Mouse (Mus musculus): ENCODE measurements around the gene Card9. TPM values are rescaled to one million over a fixed set of nuclear protein-coding genes. Genes with fewer than 3 reads are reported as not detected.

Card9 gene
- total RNA-seq, 2 experiments from 2014 or later, result 0.72 to 3.2 TPM

DNA sequence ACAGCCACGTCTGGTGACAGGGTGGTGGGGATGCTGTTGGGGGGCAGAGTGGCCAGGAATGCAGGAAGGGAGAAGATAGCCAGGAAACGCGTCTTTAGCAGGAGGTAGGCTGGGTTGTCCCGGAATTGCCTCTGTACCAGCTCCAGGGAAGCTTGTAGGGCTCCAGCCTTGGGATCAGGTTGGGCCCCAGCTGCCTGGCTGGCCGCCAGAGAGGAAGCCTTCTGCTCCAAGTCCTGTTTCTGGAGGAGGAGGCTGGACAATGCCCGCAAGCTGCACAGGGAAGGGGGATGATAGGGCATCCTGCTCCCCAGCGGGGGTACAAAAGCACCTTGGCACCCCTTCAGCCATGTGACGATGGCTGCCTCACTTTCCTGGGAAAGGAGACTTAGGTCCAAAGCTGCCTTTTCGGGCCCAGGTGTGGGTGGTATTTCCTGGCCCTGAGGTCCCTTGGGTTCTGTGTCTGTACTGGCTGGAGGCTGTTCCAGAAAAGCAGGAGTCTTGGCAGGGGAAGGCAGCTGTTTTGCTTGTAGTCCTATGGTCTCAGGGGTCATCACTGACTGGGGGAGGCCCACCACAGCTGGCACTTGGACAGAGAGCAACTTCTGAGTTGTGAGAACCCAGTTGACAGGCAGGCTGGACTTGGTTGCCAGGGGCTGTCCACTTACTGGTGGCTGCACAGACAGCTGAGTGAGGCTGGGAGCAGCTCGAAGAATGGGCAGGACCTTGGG, 4.2 kb upstream of the Card9 start:
- ATAC-seq (replicated peaks; ENCODE audit: low FRiP score, low TSS enrichment, poor library complexity, severe bottlenecking), result no peak

DNA sequence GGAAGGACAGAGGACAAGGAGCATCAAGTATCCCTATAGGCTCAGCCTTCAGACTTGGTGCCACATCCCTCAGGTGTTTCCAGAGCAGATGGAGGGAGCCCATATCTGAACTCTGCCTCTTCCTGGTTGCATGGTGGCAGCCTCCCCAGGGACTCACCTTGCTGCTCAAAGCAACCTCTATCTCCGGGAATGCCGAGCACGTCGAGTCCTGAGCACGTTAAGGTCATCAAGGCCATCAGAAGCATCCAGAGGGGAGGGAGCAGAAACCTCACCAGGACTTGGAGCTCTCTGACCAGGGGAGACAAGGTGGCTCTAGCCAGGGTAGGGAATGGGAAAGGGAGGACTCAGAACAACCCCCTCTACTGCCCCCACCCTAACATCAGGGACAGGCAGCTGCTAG, 2.8 kb upstream of the Card9 start:
- no peak for ATAC-seq (replicated peaks; ENCODE audit: low FRiP score, low TSS enrichment, poor library complexity, severe bottlenecking)

DNA sequence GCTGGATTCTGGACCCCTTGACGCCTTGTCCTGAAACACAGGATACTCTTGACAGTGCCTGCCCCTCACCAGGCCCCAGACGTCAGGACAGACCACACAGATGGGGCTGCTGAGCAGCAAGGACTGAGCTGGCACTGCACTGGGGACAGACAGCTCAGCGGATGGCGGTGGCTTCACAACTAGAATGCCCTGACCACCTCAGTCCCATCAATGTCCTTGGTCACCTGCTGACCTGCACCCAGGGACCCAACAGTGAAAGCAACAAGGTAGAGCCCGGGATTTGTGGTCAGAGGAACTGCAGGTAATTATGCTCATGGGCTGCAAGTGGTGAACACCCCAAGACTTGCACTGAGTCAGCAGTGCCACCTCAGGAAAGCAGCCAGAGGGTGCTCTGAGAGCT, 2.3 kb upstream of the Card9 start:
- ATAC-seq (replicated peaks; ENCODE audit: low FRiP score, low TSS enrichment, poor library complexity, severe bottlenecking), result no peak

DNA sequence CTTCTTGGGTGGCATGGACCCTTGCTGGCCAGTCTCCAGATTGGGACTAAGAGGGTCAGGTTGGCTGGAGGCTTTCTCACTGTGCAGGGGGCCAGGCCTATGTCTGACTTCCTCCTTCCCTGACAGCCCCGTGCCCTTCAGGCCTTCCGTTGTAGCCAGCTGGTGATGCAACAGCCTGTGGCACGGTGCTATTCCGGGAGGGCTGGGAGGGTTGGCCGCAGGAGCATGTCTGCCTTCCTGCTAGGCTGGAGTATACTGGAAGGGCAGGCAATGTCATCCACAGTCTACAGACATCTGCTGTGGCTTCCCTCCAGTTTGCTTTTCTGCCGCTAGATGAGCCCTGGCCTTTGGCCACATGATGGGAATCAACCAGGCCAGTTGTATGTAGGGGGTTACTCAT, 735 bp downstream of the Card9 start:
- ATAC-seq (replicated peaks; ENCODE audit: low FRiP score, low TSS enrichment, poor library complexity, severe bottlenecking), result no peak

DNA sequence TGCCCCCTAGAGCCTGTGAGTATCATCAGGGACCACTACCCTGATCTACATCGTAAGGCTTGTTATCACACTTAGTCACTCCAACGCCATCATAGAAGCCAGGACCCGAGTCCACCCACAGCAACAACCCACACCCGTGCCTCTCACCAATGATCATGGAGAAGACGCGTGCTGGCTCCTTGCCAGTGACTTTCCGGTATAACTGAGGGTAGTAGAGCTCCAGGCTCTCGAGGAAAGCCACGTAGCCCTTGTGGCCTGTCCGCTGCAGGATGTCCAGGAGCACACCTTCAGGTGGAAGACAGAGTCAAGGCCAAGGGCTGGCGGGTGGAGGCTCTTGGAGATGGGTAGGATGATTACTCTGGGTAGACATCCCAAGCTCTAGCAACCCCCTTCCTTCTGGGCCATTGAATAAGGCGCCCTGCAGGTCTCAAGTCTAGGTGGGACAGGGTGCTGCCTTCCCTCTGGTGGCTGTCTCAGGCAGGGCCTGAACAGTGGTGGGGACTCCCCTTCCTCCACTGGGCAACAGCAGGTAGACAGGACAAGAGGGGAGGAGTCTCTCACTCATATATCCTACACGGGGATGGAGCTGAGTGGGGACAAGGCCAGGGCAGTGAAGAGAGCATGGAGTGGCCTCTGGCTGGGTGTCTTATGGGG, 1.9 kb downstream of the Card9 start:
- no peak for ATAC-seq (replicated peaks; ENCODE audit: low FRiP score, low TSS enrichment, poor library complexity, severe bottlenecking)

DNA sequence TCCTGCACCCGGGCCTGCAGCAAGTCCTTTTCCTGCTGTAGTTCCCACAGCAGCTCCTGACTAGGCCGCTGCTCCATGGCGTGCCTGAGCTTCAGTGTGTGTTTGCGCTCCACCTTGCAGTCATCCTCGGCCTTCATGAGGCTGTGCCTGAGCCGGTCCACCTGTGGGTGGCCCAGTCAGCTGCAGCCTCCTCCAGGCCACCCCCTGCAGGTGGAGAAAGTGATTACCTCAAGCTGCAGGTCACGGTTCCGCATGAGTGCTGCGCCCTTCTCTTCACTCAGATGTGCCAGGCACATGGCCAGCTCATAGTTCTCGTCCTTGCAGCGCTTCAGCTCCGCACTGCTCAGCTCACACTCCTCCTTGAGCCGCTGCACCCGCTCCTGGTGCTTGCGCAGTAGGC, 3.2 kb downstream of the Card9 start:
- no peak for ATAC-seq (replicated peaks; ENCODE audit: low FRiP score, low TSS enrichment, poor library complexity, severe bottlenecking)

DNA sequence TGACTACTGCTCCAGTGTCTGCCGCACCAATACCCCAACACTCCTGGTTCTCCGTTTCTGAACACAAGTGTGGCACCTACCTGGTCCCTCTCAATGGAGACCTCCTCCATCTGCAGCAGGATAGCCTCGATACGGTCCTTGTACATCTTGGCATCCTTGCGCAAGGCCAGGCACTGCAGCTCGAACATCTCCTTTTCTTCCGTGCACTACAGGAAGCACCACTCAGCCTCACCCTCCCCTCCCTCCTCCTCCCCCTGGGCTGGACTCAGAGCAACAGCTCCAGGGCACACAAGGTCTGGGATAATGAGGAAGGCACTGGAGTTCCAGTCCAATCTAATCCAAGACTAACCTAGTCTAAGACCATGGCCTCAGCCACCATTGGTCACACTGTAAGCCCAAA, 4.0 kb downstream of the Card9 start:
- no peak for ATAC-seq (replicated peaks; ENCODE audit: low FRiP score, low TSS enrichment, poor library complexity, severe bottlenecking)

DNA sequence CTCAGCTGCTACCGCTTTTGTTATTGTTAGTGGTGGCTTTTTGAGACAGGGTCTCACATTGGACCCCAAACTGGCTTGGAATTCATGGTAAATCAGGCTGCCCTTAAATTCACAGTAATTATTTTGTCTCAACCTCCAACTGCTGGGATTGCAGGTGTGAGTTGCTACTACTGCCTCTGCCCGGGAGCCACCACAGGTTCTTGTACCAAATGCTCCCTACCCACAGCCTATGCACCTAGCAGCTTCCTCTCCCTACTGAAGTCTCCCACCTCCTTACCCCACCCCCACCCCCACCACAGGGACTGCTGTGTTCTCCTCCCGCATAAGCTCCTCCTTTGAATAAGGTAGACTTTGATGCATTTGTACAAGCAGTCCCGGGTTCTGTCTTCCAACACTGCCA, 4.5 kb downstream of the Card9 start:
- ATAC-seq (replicated peaks; ENCODE audit: low FRiP score, low TSS enrichment, poor library complexity, severe bottlenecking), result no peak

DNA sequence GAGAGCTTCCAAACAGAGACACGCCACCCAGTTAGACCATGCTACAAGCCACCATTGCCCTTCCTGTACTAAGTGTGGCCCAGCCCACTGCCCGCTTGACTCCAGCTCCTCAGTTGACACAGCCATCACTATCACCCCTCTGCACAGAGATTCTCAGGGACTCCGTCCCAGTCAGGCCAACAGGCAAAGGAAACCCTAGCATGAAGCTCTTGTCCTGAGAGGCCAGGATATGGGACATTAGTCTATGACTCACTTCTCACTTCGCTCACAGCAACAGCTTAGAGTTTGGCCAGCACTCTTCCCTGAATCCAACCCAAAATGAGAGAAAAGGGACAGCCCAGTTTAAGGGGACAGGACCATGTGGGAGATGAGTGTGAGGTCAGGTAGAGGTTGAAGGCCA, 6.3 kb downstream of the Card9 start:
- ATAC-seq (replicated peaks; ENCODE audit: low FRiP score, low TSS enrichment, poor library complexity, severe bottlenecking), result no peak

DNA sequence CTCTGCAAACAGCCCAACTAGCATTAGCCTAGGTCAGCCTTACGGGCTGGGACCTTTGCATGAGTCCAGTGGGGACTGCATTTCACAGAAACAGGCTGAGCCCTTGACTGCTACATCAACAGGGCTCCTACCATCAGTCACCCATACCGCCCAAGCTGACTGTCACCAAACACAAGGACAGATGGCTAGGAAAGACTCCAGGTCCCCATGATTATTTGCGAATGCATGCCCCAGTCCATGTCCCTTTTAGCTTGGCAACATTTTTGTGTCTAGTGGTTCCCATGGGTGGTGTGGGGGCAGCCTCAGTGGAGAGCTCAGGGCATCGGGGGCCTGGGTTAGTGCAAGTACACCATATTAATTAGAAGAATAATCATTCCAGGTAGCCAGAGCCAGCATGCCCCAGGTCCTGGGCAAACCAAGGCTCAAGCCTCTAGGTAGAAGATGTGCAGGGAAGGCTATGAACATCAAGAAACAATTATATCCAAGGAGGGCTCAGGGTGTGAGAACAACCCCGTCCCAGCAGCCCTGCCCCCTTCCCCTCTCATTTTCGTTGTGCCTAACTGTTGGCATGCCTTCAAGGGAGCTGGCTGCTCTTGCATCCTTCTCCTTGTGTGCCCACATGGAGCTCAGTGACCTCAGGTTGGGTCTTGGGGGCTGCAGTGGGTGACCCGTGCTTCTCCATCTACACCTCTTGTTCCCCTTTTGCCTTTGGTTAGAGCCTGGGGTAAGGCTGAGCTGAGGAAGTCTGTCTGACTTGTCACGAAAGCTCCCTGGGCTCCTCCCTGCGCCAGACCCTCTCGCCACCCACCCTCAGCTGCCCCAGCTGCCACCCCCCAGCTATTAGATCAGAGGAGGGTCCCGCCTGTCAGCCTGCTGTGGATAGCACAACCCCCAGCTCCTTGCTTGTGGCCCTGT, 7.4 kb downstream of the Card9 start:
- no peak for ATAC-seq (replicated peaks; ENCODE audit: low FRiP score, low TSS enrichment, poor library complexity, severe bottlenecking)

DNA sequence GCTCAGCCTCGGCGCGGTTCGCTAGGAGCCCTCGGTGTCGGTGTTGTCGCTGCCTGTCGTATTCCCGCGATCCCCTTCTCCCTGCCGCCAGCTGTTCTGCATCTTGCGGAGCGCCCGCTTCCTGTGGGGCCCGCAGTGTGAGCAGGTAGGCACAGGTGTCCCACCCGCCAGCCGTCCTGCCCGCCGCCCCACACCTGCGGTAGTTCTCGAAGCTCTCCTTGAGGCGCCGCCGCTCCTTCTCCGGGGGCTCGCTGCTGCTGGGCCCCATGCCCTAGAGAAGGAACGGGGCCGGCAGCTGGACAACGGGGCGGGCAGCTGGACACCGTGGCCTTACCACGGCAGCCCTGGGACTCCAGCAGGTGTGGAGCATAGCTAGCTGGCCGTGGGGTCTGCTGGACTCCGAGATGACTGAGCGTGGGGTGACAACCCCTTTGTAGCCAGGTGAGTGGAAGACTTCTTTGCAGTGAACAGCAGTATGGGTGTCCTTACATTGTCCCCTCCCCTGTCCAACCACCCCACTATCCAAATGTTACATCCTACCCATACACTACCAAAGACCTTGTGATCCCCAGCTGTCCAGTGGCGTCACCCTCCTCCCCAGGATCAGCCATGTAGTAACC, 8.3 kb downstream of the Card9 start:
- ATAC-seq (replicated peaks; ENCODE audit: low FRiP score, low TSS enrichment, poor library complexity, severe bottlenecking), result 0 out of 2 replicates have a peak, but pooled peaks have one; percentile 6

DNA sequence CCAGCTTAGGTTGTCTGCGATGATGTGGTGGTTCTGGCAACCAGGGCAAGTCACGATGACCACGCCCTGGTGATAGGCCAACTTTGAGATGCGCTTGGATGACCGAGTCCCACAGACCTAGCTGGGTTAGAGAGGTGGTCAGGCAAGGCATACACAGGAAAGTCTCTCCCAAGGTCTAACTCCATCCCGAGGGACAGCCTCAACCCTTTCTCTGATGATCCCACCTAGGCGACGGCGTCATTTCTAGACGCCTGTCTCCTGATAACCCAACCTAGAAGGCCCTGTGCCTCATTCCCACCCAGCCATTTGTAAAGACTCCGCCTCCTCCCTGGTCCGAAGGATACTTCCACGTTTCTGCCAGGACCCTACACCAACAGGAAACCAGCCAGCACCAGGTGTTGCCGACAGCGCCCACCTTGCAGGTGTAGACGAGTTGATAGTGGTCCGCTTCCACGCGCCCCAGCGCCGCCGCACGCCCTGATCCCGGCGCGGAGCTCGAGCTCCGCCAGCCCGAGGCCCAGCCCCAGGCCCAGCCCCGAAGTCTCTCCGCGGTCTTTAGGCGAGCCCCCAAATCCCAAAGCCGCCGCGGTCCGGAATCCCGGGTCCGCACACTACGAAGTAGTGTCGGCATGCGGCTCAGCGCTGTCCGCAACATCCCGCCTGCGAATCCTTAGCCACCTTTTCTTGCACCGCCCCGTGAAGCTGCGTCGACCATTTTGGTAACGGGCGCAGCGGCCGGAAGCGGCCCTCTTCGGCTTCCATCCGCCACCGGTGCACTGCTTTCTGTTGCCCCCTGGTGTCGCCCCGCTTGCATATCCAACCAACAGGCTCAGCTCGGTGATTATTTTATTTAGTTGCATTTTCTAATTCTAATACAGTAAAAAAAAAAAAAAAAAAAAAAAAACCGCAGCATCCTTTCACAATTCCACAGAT, 9.1 kb downstream of the Card9 start, which contains the start of gene Dnlz:
TSS of gene Dnlz (minus strand) at position 753 of the 933 bp plus-strand sequence.
- ATAC-seq (replicated peaks; ENCODE audit: low FRiP score, low TSS enrichment, poor library complexity, severe bottlenecking), result peak; percentile 83

DNA sequence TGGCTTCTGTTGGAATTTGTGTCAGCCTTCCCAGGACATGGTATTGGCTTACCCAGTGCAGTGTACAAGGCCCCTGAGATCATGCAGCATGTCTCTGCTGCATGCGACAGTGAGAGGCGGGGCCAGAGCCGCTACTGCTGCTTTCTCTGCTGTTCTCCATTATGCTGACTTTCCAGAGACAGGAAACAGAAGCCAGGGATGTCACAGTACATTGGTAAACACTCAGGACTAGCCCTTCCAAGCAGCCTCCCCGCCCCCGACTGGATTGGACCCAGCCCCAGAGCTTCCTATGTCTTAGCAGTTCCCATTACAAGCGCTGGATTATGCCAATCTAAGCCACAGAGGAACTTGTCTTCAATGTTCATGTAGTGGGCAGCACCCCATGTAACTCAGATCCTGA, 12.5 kb downstream of the Card9 start:
- no peak for ATAC-seq (replicated peaks; ENCODE audit: low FRiP score, low TSS enrichment, poor library complexity, severe bottlenecking)

DNA sequence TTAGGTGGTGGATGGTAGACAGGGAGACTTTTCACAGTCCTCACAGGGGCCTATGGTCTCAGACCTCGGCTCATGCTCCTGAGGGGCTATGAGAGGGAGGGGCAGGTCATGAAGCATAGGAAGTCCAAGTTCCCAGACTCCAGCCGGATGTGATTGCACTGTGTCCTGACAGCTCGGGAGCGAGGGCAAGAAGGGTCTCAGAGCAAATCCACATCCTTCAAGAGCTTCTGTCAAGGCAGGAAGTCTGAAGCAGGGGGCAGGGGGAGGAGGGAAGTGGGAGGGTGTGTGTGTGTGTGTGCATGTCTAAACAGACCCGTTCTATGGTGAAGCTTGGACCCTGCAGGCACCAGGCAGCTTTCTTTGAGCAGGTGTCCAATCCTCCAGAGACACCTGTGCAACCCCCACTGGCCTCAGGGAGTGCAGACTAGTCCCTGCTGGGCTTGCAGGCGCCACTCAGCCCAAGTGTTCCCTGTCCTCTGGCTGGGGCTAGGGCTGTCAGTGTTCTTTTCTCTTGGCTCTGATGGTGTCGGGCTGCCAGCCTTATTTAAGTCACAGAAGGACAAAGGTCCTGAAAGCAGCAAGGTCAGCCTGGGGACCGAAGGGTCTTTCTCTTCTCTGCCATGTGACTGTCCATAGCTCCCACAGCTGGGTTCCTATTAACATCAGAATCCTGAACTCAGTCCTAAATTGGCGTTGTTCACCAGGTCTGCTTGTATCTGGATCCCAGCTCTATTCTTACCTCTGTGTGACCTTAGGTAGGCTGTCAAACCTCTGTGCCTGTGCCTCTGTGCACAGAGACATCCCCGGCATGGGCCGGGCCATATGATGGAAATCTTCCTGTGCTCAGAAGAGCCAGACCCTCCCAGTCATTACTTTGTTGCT, 17.9 kb downstream of the Card9 start:
- ATAC-seq (replicated peaks; ENCODE audit: low FRiP score, low TSS enrichment, poor library complexity, severe bottlenecking), result no peak

DNA sequence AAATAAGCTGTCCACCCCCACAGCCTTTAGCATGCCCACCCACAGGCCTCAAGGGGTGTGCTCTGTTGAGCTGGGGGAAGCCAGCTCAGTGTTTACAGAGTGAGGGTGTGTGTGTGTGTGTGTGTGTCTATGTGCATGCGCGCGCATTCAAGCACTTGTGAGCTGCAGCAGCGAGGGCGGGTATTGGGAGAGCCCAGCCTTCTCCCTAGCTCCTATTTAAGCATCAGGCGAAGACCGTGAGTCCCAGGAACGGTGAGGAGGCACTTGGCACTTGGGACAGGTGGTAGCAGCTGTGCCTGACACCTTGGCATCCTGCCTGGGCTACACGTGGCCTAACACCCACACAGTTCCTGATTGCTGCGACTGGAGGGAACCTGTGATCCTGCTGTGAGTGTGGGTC, 18.7 kb downstream of the Card9 start:
- no peak for ATAC-seq (replicated peaks; ENCODE audit: low FRiP score, low TSS enrichment, poor library complexity, severe bottlenecking)

DNA sequence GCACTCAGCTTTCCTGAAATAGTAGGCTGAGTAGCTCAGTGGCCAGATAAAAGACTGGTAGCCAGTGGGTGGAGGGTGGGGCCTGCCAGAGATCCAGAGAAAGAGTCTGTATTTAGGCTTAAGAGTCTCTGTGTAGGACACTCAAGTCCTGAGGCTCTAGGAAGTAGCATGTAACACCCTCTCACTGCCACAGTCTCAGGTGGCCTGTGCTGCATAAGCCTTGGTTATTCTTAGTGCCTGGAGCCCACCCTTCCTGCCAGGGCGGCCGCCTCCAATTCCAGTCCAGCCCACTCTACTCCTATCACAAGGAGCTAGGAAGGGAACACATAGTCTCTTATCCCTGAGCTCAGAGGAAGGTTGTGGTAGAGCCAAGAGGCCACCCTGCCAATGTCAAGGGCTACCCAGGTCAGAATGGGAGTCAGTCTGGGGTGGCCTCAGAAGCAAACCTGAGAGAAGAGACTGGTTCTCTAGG, 19.2 kb downstream of the Card9 start:
- ATAC-seq (replicated peaks; ENCODE audit: low FRiP score, low TSS enrichment, poor library complexity, severe bottlenecking), result no peak

DNA sequence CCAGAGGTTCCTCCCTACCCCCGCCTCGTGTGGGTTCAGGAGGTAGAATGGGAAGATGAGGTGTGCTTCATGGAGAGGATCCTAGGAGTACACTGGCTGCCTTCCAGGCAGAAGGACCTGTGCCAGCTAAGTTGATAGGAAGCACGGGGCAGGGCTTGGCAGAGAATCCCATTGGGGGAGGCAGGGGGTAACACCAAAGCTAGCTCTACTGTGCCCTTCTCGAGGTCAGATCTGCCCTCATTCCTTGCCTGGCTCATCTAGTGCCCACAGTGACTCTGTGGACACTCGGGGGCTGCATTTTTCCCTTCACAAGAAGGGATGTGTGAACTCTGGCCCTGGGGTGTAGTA, 21.5 kb downstream of the Card9 start:
- no peak for ATAC-seq (replicated peaks; ENCODE audit: low FRiP score, low TSS enrichment, poor library complexity, severe bottlenecking)
